Mouse (Mus musculus) testis, adult 2 months (tissue): Measurements from ENCODE around the gene Ninl. TPM values are rescaled to one million over a fixed set of nuclear protein-coding genes. Genes with fewer than 3 reads are reported as not detected.

Source experiments
- H3K27ac ChIP-seq: fragments of 200-500 bp; 2 replicates; pipeline ENCODE4 v1.5.1; 2012; ENCODE audit warnings: low read depth, low read length; ENCODE audit not compliant: control insufficient read depth, insufficient read depth
- H3K27me3 ChIP-seq: fragments of 200-500 bp; 2 replicates; pipeline ENCODE4 v1.6.1; 2012; ENCODE audit warnings: mild to moderate bottlenecking, low read length, moderate library complexity; ENCODE audit not compliant: control insufficient read depth, insufficient read depth
- H3K36me3 ChIP-seq: fragments of 200-500 bp; 2 replicates; pipeline ENCODE4 v1.6.1; 2012; ENCODE audit warnings: mild to moderate bottlenecking, low read length; ENCODE audit not compliant: control insufficient read depth, insufficient read depth
- H3K4me1 ChIP-seq: fragments of 200-500 bp; 2 replicates; pipeline ENCODE4 v1.6.1; 2012; ENCODE audit warnings: low read length; ENCODE audit not compliant: control insufficient read depth, insufficient read depth
- H3K4me3 ChIP-seq: fragments of 200-500 bp; 2 replicates; pipeline ENCODE4 v1.5.1; 2012; ENCODE audit warnings: low read depth, mild to moderate bottlenecking, low read length, moderate library complexity, mixed read lengths; ENCODE audit not compliant: control insufficient read depth
- CTCF ChIP-seq: fragments of 200-500 bp; IDR thresholded peaks from 2 replicates; pipeline ENCODE4 v1.5.1; 2012; ENCODE audit warnings: low read depth, mild to moderate bottlenecking, inconsistent platforms, low read length, moderate library complexity; ENCODE audit not compliant: control insufficient read depth, insufficient read depth, insufficient replicate concordance
- POLR2A ChIP-seq: fragments of 200-500 bp; IDR thresholded peaks from 2 replicates; pipeline ENCODE4 v1.6.1; 2012; ENCODE audit warnings: low read depth, mild to moderate bottlenecking, inconsistent platforms, low read length, moderate library complexity; ENCODE audit not compliant: control insufficient read depth
- polyA plus RNA-seq: library from polyadenylated mRNA; depleted of rRNA; stranded (reverse); fragments of >200 nt; gene quantifications from 2 replicates; pipeline ENCODE4 v1.2.3, GENCODE M21; 2012

Ninl gene
- polyA plus RNA-seq, 1 experiment, result 20.2 TPM

GRCm38 (mm10) chr2:151036721-151037120 lies 2.5 kb downstream of the Ninl start:
- TF ChIP-seq CTCF, result no peak
- TF ChIP-seq POLR2A, result no peak

GRCm38 (mm10) chr2:151034435-151034834 lies 4.7 kb downstream of the Ninl start:
- TF ChIP-seq POLR2A (no peak), CTCF (no peak)
- Histone ChIP-seq H3K27me3 (no peaks in the 10 kb centered on the region), H3K4me3 (no peak overlapping the region), H3K27ac (no peak overlapping the region), H3K4me1 (peaks cover 6% of the 10 kb centered on the region), H3K36me3 (no peaks in the 10 kb centered on the region)

More at GRCm38 (mm10) chr2:151036721-151037120, 2.5 kb downstream of the Ninl start:
- Histone ChIP-seq H3K27ac (no peak overlapping the region), H3K4me3 (no peak overlapping the region), H3K36me3 (no peaks in the 10 kb centered on the region), H3K27me3 (no peaks in the 10 kb centered on the region), H3K4me1 (peaks cover 10% of the 10 kb centered on the region)

- no peaks in the 10 kb centered on the region for H3K36me3 ChIP-seq
- no peaks in the 10 kb centered on the region for H3K4me1 ChIP-seq
- H3K4me3 ChIP-seq, result no peak overlapping the region
- no peak overlapping the region for H3K27ac ChIP-seq
- H3K27me3 ChIP-seq, result no peaks in the 10 kb centered on the region
- no peak for TF ChIP-seq POLR2A
- TF ChIP-seq CTCF, result no peak
Observed at GRCm38 (mm10) chr2:151021158-151021557, 18.0 kb downstream of the Ninl start.

GRCm38 (mm10) chr2:151015316-151015715 lies 23.9 kb downstream of the Ninl start:
- Histone ChIP-seq H3K27me3 (no peaks in the 10 kb centered on the region), H3K27ac (no peak overlapping the region), H3K4me3 (no peak overlapping the region), H3K36me3 (no peaks in the 10 kb centered on the region), H3K4me1 (no peaks in the 10 kb centered on the region)
- TF ChIP-seq CTCF, result no peak
- TF ChIP-seq POLR2A, result no peak

GRCm38 (mm10) chr2:151011273-151011672 lies 27.9 kb downstream of the Ninl start:
- Histone ChIP-seq H3K36me3 (no peaks in the 10 kb centered on the region), H3K4me3 (no peak overlapping the region), H3K4me1 (peaks cover 5% of the 10 kb centered on the region), H3K27me3 (no peaks in the 10 kb centered on the region), H3K27ac (no peak overlapping the region)
- TF ChIP-seq CTCF (no peak), POLR2A (no peak)

- no peaks in the 10 kb centered on the region for H3K27me3 ChIP-seq
- H3K4me3 ChIP-seq, result no peak overlapping the region
- peaks cover 7% of the 10 kb centered on the region for H3K4me1 ChIP-seq
- TF ChIP-seq CTCF, result no peak
- TF ChIP-seq POLR2A, result no peak
- no peak overlapping the region for H3K27ac ChIP-seq
- no peaks in the 10 kb centered on the region for H3K36me3 ChIP-seq
Observed at GRCm38 (mm10) chr2:151009515-151010085, 29.6 kb downstream of the Ninl start.

- TF ChIP-seq POLR2A (peak; percentile 80), CTCF (no peak)
- H3K4me3 ChIP-seq, result peak overlapping the region; percentile 93
- peak overlapping the region; percentile 82 for H3K27ac ChIP-seq
- no peaks in the 10 kb centered on the region for H3K36me3 ChIP-seq
- H3K4me1 ChIP-seq, result peaks cover 7% of the 10 kb centered on the region
- H3K27me3 ChIP-seq, result no peaks in the 10 kb centered on the region
Observed at GRCm38 (mm10) chr2:151008939-151009509, 30.2 kb downstream of the Ninl start.
